8 mouse cellular contexts compared by ENCODE assay signal in genomic region chr13:108191074-108191720, GRCm38 (mm10). TPM values are rescaled to one million over a fixed set of nuclear protein-coding genes. Genes with fewer than 3 reads are reported as not detected.
DNase-seq lines count a peak whose midpoint lies in the region; ATAC-seq and TF ChIP-seq lines count a peak whose summit lies in the region.

No protein-coding gene starts in this region.

- no peaks in the 10 kb centered on the region for H3K27me3 ChIP-seq in cerebellum, adult 2 months (ENCODE audit: control insufficient read depth, insufficient read depth, low read length)
- no peaks in the 10 kb centered on the region for H3K27me3 ChIP-seq in embryonic facial prominence, embryonic 10.5 days (replicated peaks; ENCODE audit: low read depth, poor library complexity, severe bottlenecking)
- H3K27me3 ChIP-seq in lung, postnatal 0 days (replicated peaks; ENCODE audit: insufficient read depth, low read length), result no peaks in the 10 kb centered on the region

- no peak overlapping the region for H3K27ac ChIP-seq in cerebellum, adult 2 months (ENCODE audit: insufficient read depth, low read length)
- no peak overlapping the region for H3K27ac ChIP-seq in embryonic facial prominence, embryonic 10.5 days (replicated peaks)
- no peak overlapping the region for H3K27ac ChIP-seq in lung, postnatal 0 days (ENCODE audit: low read length)

- TF ChIP-seq POLR2A in cerebellum, adult 2 months (IDR thresholded peaks at IDR 0.05; ENCODE audit: borderline replicate concordance, insufficient read depth, low read length), result no peak

- WGBS in cerebellum, adult 2 months, result 51% methylated on average over 11 of the region's 11 CpGs
- 63% methylated on average over 11 of the region's 11 CpGs for WGBS in embryonic facial prominence, embryonic 10.5 days
- WGBS in large intestine, adult 2 months, result 40% methylated on average over 11 of the region's 11 CpGs
- WGBS in lung, postnatal 0 days, result 44% methylated on average over 11 of the region's 11 CpGs

- DNase-seq in cerebellum, adult 2 months, result peak; percentile 25 to 29
- DNase-seq in cerebellum, adult 9-10 months, result no peak
- peak; percentile 58 for DNase-seq in T-cell, adult 2 months (ENCODE audit: low spot score)
- DNase-seq in embryonic facial prominence, embryonic 10.5 days (ENCODE audit: low spot score), result peak; percentile 63
- peak; percentile 67 for DNase-seq in heart, postnatal 4 days
- DNase-seq in large intestine, adult 2 months (ENCODE audit: low read depth, low spot score), result peak; percentile 31
- peak; percentile 86 for DNase-seq in lung, postnatal 0 days (ENCODE audit: low spot score)
- DNase-seq in right cerebral cortex, postnatal 14 days, result peak; percentile 63

- peak; percentile 72 for TF ChIP-seq CTCF in cerebellum, adult 2 months (IDR thresholded peaks at IDR 0.05; ENCODE audit: borderline replicate concordance, insufficient read depth, low read depth, low read length)
- peak; percentile 89 for TF ChIP-seq CTCF in lung, postnatal 0 days (IDR thresholded peaks at IDR 0.05)

- H3K4me1 ChIP-seq in cerebellum, adult 2 months (ENCODE audit: control insufficient read depth, insufficient read depth, low read length), result 0 out of 2 replicates have a peak, but pooled peaks cover 3% of the 10 kb centered on the region
- H3K4me1 ChIP-seq in embryonic facial prominence, embryonic 10.5 days, result no peaks in the 10 kb centered on the region
- no peaks in the 10 kb centered on the region for H3K4me1 ChIP-seq in lung, postnatal 0 days (ENCODE audit: insufficient read depth, low read depth, low read length)

- H3K9ac ChIP-seq in lung, postnatal 0 days (replicated peaks; ENCODE audit: low read depth), result no peak overlapping the region

- H3K4me2 ChIP-seq in lung, postnatal 0 days (replicated peaks; ENCODE audit: low read depth, low read length), result no peak overlapping the region

- H3K4me3 ChIP-seq in cerebellum, adult 2 months (replicated peaks; ENCODE audit: insufficient read depth, low read depth, low read length), result no peak overlapping the region
- H3K4me3 ChIP-seq in embryonic facial prominence, embryonic 10.5 days, result no peak overlapping the region
- no peak overlapping the region for H3K4me3 ChIP-seq in lung, postnatal 0 days (ENCODE audit: low read depth, low read length)

- TF ChIP-seq EP300 in lung, postnatal 0 days (IDR thresholded peaks at IDR 0.05), result no peak

- peaks cover 47% of the 10 kb centered on the region for H3K36me3 ChIP-seq in embryonic facial prominence, embryonic 10.5 days (replicated peaks)
- peaks cover 8% of the 10 kb centered on the region; the same call in 1 of the 2 replicates for H3K36me3 ChIP-seq in lung, postnatal 0 days (ENCODE audit: insufficient read depth, low read length)

- ATAC-seq in lung, postnatal 0 days, result peak; percentile 74

- H3K9me3 ChIP-seq in embryonic facial prominence, embryonic 10.5 days, result no peaks in the 10 kb centered on the region
- H3K9me3 ChIP-seq in lung, postnatal 0 days (ENCODE audit: low read length), result no peaks in the 10 kb centered on the region

RNA-seq across cellular contexts. Expression of gene Elovl7, which starts 23.0 kb away (rescaled TPM):
- 14.7 and 17.0 TPM in 2 replicates for polyA plus RNA-seq in cerebellum, adult 2 months (2012; rRNA removed)
- 1.4 and 1.9 TPM in 2 replicates for polyA plus RNA-seq in embryonic facial prominence, embryonic 10.5 days (2016; fragmentation: Nextera tagmentation; extraction: Ambion mirVana)
- total RNA-seq in heart, postnatal 4 days (2021), result under 1 TPM; 0.64 to 0.90 TPM
- 19.6 and 20.2 TPM in 2 replicates for polyA plus RNA-seq in large intestine, adult 2 months (2012; rRNA removed)
- polyA plus RNA-seq in lung, postnatal 0 days (2015; fragmentation: Nextera tagmentation; extraction: Ambion mirVana), result 10.1 and 12.9 TPM in 2 replicates

RNA-seq across cellular contexts. Expression of gene Ercc8, which starts 32.7 kb away (rescaled TPM):
- polyA plus RNA-seq in cerebellum, adult 2 months (2012; rRNA removed), result 19.6 and 20.2 TPM in 2 replicates
- 24.2 and 24.9 TPM in 2 replicates for polyA plus RNA-seq in embryonic facial prominence, embryonic 10.5 days (2016; fragmentation: Nextera tagmentation; extraction: Ambion mirVana)
- total RNA-seq in heart, postnatal 4 days (2021), result 10 to 100 TPM; 15.5 to 18.3 TPM
- polyA plus RNA-seq in large intestine, adult 2 months (2012; rRNA removed), result 8.3 and 9.0 TPM in 2 replicates
- 8.3 and 9.0 TPM in 2 replicates for polyA plus RNA-seq in lung, postnatal 0 days (2015; fragmentation: Nextera tagmentation; extraction: Ambion mirVana)

RNA-seq across cellular contexts. Expression of gene Ndufaf2, which starts 32.8 kb away (rescaled TPM):
- 46.0 and 62.4 TPM in 2 replicates for polyA plus RNA-seq in cerebellum, adult 2 months (2012; rRNA removed)
- polyA plus RNA-seq in embryonic facial prominence, embryonic 10.5 days (2016; fragmentation: Nextera tagmentation; extraction: Ambion mirVana), result 104 and 106 TPM in 2 replicates
- 10 to 100 TPM; 23.4 to 23.9 TPM for total RNA-seq in heart, postnatal 4 days (2021)
- 6.9 and 7.1 TPM in 2 replicates for polyA plus RNA-seq in large intestine, adult 2 months (2012; rRNA removed)
- 35.7 and 37.2 TPM in 2 replicates for polyA plus RNA-seq in lung, postnatal 0 days (2015; fragmentation: Nextera tagmentation; extraction: Ambion mirVana)
